Mouse (Mus musculus) CH12.LX (cell line): ENCODE data around the gene App. TPM values are rescaled to one million over a fixed set of nuclear protein-coding genes. Genes with fewer than 3 reads are reported as not detected.

Experiments
- DNase-seq: peaks from one replicate; pipeline ENCODE4 v3.0.0-alpha.2; 2013; ENCODE audit errors: extremely low read depth
- H3K27ac ChIP-seq: 2 replicates; pipeline ENCODE4 v1.5.1; 2012; ENCODE audit warnings: low read depth, mild to moderate bottlenecking, control low read depth, moderate library complexity; ENCODE audit not compliant: insufficient read depth
- H3K27me3 ChIP-seq: replicated peaks from 2 replicates; pipeline ENCODE3; 2012; ENCODE audit warnings: inconsistent platforms
- H3K36me3 ChIP-seq, 2 experiments: replicated peaks in 1 of 2; 2 replicates each; pipeline versions ENCODE3 to v1.6.1; 2012; ENCODE audit warnings: inconsistent platforms in 1 of 2, low read length in 1 of 2, mild to moderate bottlenecking in 1 of 2, mixed read lengths in 1 of 2, moderate library complexity in 1 of 2; ENCODE audit not compliant: control insufficient read depth in 1 of 2, insufficient read depth in 1 of 2
- H3K4me1 ChIP-seq, 2 experiments: 2 replicates each; pipeline ENCODE4 v1.6.1; 2012; ENCODE audit warnings: inconsistent platforms in 1 of 2, moderate library complexity in 1 of 2; ENCODE audit not compliant: insufficient read depth in 2 of 2, control insufficient read depth in 1 of 2
- H3K4me2 ChIP-seq: 2 replicates; pipeline ENCODE4 v1.6.1; 2012; ENCODE audit warnings: low read depth, mild to moderate bottlenecking, control low read depth; ENCODE audit not compliant: poor library complexity, insufficient read depth, severe bottlenecking
- H3K4me3 ChIP-seq, 3 experiments: fragments of 150-350 bp in 1 of 3; sonication (generic) in 1 of 3; replicated peaks in 1 of 3; 2 replicates each; pipeline versions ENCODE3 to v1.5.1; 2011 to 2012; ENCODE audit warnings: low read depth in 2 of 3, low read length in 2 of 3, mild to moderate bottlenecking in 2 of 3, moderate library complexity in 2 of 3, control low read depth in 1 of 3, improper control_type of control experiment in 1 of 3, inconsistent platforms in 1 of 3, mixed read lengths in 1 of 3; ENCODE audit not compliant: poor library complexity in 1 of 3
- H3K79me2 ChIP-seq: replicated peaks from 2 replicates; pipeline ENCODE4 v1.6.1; 2012; ENCODE audit warnings: mild to moderate bottlenecking, moderate library complexity; ENCODE audit not compliant: control insufficient read depth, poor library complexity, insufficient read depth, severe bottlenecking; ENCODE audit errors: extremely low read depth
- H3K9ac ChIP-seq: 2 replicates; pipeline ENCODE4 v1.6.1; 2012; ENCODE audit warnings: low read depth, mild to moderate bottlenecking, control low read depth, moderate library complexity; ENCODE audit not compliant: insufficient read depth
- H3K9me3 ChIP-seq: replicated peaks from 2 replicates; pipeline ENCODE3; 2012; ENCODE audit warnings: low read length, inconsistent platforms, mixed read lengths
- BHLHE40 ChIP-seq: IDR thresholded peaks from 2 replicates; pipeline ENCODE4 v1.6.1; 2011; ENCODE audit warnings: mild to moderate bottlenecking, low read depth, low read length, improper control_type of control experiment
- CHD2 ChIP-seq: IDR thresholded peaks from 2 replicates; pipeline ENCODE4 v1.6.1; 2011; ENCODE audit warnings: low read length, improper control_type of control experiment
- CTCF ChIP-seq, 2 experiments: IDR thresholded peaks in 1 of 2; conservative IDR thresholded peaks in 1 of 2; 2 replicates each; pipeline ENCODE4 v1.5.1; 2011 to 2012; ENCODE audit warnings: low read depth in 2 of 2, low read length in 2 of 2, improper control_type of control experiment in 1 of 2, inconsistent platforms in 1 of 2, mild to moderate bottlenecking in 1 of 2, moderate library complexity in 1 of 2
- ELF1 ChIP-seq: IDR thresholded peaks from 2 replicates; pipeline ENCODE4 v1.6.1; 2014; ENCODE audit warnings: low read depth, mild to moderate bottlenecking, inconsistent platforms, low read length, improper control_type of control experiment
- EP300 ChIP-seq: IDR thresholded peaks from 2 replicates; pipeline ENCODE4 v1.6.1; 2011; ENCODE audit warnings: low read length, improper control_type of control experiment
- ETS1 ChIP-seq: conservative IDR thresholded peaks from 2 replicates; pipeline ENCODE4 v1.6.1; 2012; ENCODE audit warnings: low read depth, mild to moderate bottlenecking, inconsistent platforms, low read length, improper control_type of control experiment, moderate library complexity
- GABPA ChIP-seq: IDR thresholded peaks from 2 replicates; pipeline ENCODE4 v1.6.1; 2012; ENCODE audit warnings: low read depth, low read length, improper control_type of control experiment, inconsistent platforms; ENCODE audit not compliant: insufficient replicate concordance
- HCFC1 ChIP-seq: IDR thresholded peaks from 2 replicates; pipeline ENCODE4 v1.6.1; 2012; ENCODE audit warnings: low read depth, mild to moderate bottlenecking, inconsistent platforms, low read length, improper control_type of control experiment
- IRF4 ChIP-seq: IDR thresholded peaks from 2 replicates; pipeline ENCODE4 v1.6.1; 2014; ENCODE audit warnings: low read depth, mild to moderate bottlenecking, inconsistent platforms, low read length, improper control_type of control experiment
- KAT2A ChIP-seq: IDR thresholded peaks from 2 replicates; pipeline ENCODE4 v1.6.1; 2012; ENCODE audit warnings: low read length, improper control_type of control experiment, inconsistent platforms; ENCODE audit not compliant: insufficient replicate concordance
- MAZ ChIP-seq: IDR thresholded peaks from 2 replicates; pipeline ENCODE4 v1.6.1; 2012; ENCODE audit warnings: low read depth, mild to moderate bottlenecking, inconsistent platforms, low read length, improper control_type of control experiment, moderate library complexity
- MXI1 ChIP-seq: IDR thresholded peaks from 2 replicates; pipeline ENCODE4 v1.6.1; 2011; ENCODE audit warnings: mild to moderate bottlenecking, low read depth, low read length, improper control_type of control experiment
- MYC ChIP-seq: IDR thresholded peaks from 2 replicates; pipeline ENCODE4 v1.6.1; 2011; ENCODE audit warnings: low read depth, mild to moderate bottlenecking, improper control_type of control experiment, low read length
- NRF1 ChIP-seq: IDR thresholded peaks from 2 replicates; pipeline ENCODE4 v1.6.1; 2014; ENCODE audit warnings: low read depth, mild to moderate bottlenecking, inconsistent platforms, low read length, improper control_type of control experiment, moderate library complexity
- PAX5 ChIP-seq: IDR thresholded peaks from 2 replicates; pipeline ENCODE4 v1.6.1; 2012; ENCODE audit warnings: low read length, inconsistent platforms, mixed read lengths
- POLR2A ChIP-seq: IDR thresholded peaks from 2 replicates; pipeline ENCODE4 v1.6.1; 2011; ENCODE audit warnings: low read depth, mild to moderate bottlenecking, improper control_type of control experiment, low read length
- POLR2AphosphoS2 ChIP-seq: IDR thresholded peaks from 2 replicates; pipeline ENCODE4 v1.6.1; 2011; ENCODE audit warnings: low read depth, low read length, improper control_type of control experiment
- RCOR1 ChIP-seq: conservative IDR thresholded peaks from 2 replicates; pipeline ENCODE4 v1.6.1; 2012; ENCODE audit warnings: low read depth, mild to moderate bottlenecking, inconsistent platforms, low read length, improper control_type of control experiment
- SMC3 ChIP-seq: IDR thresholded peaks from 2 replicates; pipeline ENCODE4 v1.6.1; 2011; ENCODE audit warnings: low read depth, low read length, improper control_type of control experiment
- TBP ChIP-seq: conservative IDR thresholded peaks from 2 replicates; pipeline ENCODE4 v1.6.1; 2011; ENCODE audit warnings: low read depth, low read length, improper control_type of control experiment
- UBTF ChIP-seq: IDR thresholded peaks from 2 replicates; pipeline ENCODE4 v1.6.1; 2012; ENCODE audit warnings: low read depth, mild to moderate bottlenecking, inconsistent platforms, low read length, improper control_type of control experiment, moderate library complexity
- USF2 ChIP-seq: conservative IDR thresholded peaks from 2 replicates; pipeline ENCODE4 v1.6.1; 2011; ENCODE audit warnings: low read depth, low read length, improper control_type of control experiment
- ZKSCAN1 ChIP-seq: IDR thresholded peaks from 2 replicates; pipeline ENCODE4 v1.6.1; 2012; ENCODE audit warnings: low read depth, inconsistent platforms, low read length, improper control_type of control experiment, borderline replicate concordance
- ZMIZ1 ChIP-seq: IDR thresholded peaks from 2 replicates; pipeline ENCODE4 v1.6.1; 2012; ENCODE audit warnings: low read depth, mild to moderate bottlenecking, inconsistent platforms, low read length, improper control_type of control experiment
- dilution Hi-C: fragments of 300-500 bp; cut with MboI; formaldehyde crosslinking; loops from 2 replicates; pipeline ENCODE4 v1.14.3; 2020; ENCODE audit warnings: low sequenced_read_pairs; ENCODE audit not compliant: extremely low pct_unique_long_range_greater_than_20kb, extremely low pct_ligation_motif_present
- in situ Hi-C: fragments of 300-500 bp; cut with MboI; formaldehyde crosslinking; loops from 3 replicates; pipeline ENCODE4 v1.14.3; 2019; ENCODE audit warnings: low sequenced_read_pairs, low pct_ligation_motif_present, low pct_unique_long_range_greater_than_20kb, mixed read lengths
- polyA plus RNA-seq: library from polyadenylated mRNA; unstranded; fragments of >175 nt; gene quantifications from 2 replicates; pipeline ENCODE4 v1.2.1, GENCODE M21; 2012; ENCODE audit warnings: low read depth; ENCODE audit not compliant: insufficient read length
- total RNA-seq, 2 experiments: library from RNA; depleted of rRNA; stranded (reverse); fragments of 300-350 nt in 1 of 2; fragments of >200 nt in 1 of 2; gene quantifications; 2 replicates each; pipeline ENCODE4 v1.2.3; 2012 to 2014

The App gene
- total and polyA plus RNA-seq, 3 experiments: 31.1 to 99.2 (median 84.1) TPM

- no peak for DNase-seq
- no peaks in the 10 kb centered on the region for H3K79me2 ChIP-seq
- TF ChIP-seq CHD2: no peak
- TF ChIP-seq MXI1: no peak
- no peak for TF ChIP-seq ETS1
- TF ChIP-seq CTCF (conservative IDR thresholded peaks at IDR 0.05 in 1 of 2, IDR thresholded peaks at IDR 0.05 in 1 of 2; ENCODE audit: low read depth in 2 of 2, low read length in 2 of 2): no peak
- no peak for TF ChIP-seq MAZ
- TF ChIP-seq ZMIZ1: no peak
- TF ChIP-seq UBTF: no peak
- no peak for TF ChIP-seq EP300
- no peak for TF ChIP-seq ELF1
- no peak for TF ChIP-seq GABPA
- no peak for TF ChIP-seq IRF4
- H3K9ac ChIP-seq: no peak overlapping the region
- no peak overlapping the region for H3K4me2 ChIP-seq
- H3K4me3 ChIP-seq: no peak overlapping the region
- H3K27me3 ChIP-seq: no peaks in the 10 kb centered on the region
- peaks cover 13 to 30% of the 10 kb centered on the region in 2 experiments for H3K4me1 ChIP-seq
- no peak overlapping the region for H3K27ac ChIP-seq
- dilution Hi-C loops (no loop called here), in situ Hi-C loops (loop anchor here (25.0 kb wide), 1 partner anchor 721 kb away; no protein-coding TSS in a partner anchor)
- H3K36me3 ChIP-seq: peaks cover 29 to 57% of the 10 kb centered on the region in 2 experiments
- H3K9me3 ChIP-seq: no peaks in the 10 kb centered on the region
Observed at GRCm38 (mm10) chr16:84966096-84966495, 207.5 kb downstream of the App start.

- H3K27me3 ChIP-seq: no peaks in the 10 kb centered on the region
- no peaks in the 10 kb centered on the region for H3K9me3 ChIP-seq
- no peaks in the 10 kb centered on the region for H3K79me2 ChIP-seq
- no peak overlapping the region for H3K4me3 ChIP-seq
- TF ChIP-seq POLR2AphosphoS2 (no peak), HCFC1 (no peak), EP300 (no peak), SMC3 (no peak), BHLHE40 (no peak), MYC (no peak), USF2 (no peak), RCOR1 (no peak), ZMIZ1 (no peak), NRF1 (no peak), POLR2A (no peak), CHD2 (no peak), UBTF (no peak), PAX5 (no peak), ZKSCAN1 (no peak), GABPA (no peak), KAT2A (no peak), TBP (no peak)
- in situ Hi-C loops (loop anchor here (25.0 kb wide), 1 partner anchor 723 kb away; no protein-coding TSS in a partner anchor), dilution Hi-C loops (no loop called here)
- no peak overlapping the region for H3K4me2 ChIP-seq
- DNase-seq: no peak
- H3K4me1 ChIP-seq: peaks cover 13 to 26% of the 10 kb centered on the region in 2 experiments
- H3K36me3 ChIP-seq: peaks cover 47 to 67% of the 10 kb centered on the region in 2 experiments
- H3K9ac ChIP-seq: no peak overlapping the region
- no peak overlapping the region for H3K27ac ChIP-seq
Observed at GRCm38 (mm10) chr16:84963960-84964359, 209.6 kb downstream of the App start.
